In genomic region chr5:130120904-130121303, GRCm38 (mm10) we compare ENCODE assay signal across 10 mouse cellular contexts. TPM values are rescaled to one million over a fixed set of nuclear protein-coding genes. Genes with fewer than 3 reads are reported as not detected.
DNase-seq lines count a peak whose midpoint lies in the region; ATAC-seq and TF ChIP-seq lines count a peak whose summit lies in the region.
"Had no signal": no experiment of that assay in that cellular context is flagged by ENCODE, and none has a peak within 500 bp of the region (broad histone marks: within the 10 kb centered on the region; RNA-seq: fewer than 3 reads in every experiment).

No protein-coding gene starts in this region.

- no peak overlapping the region for H3K4me3 ChIP-seq in heart, embryonic 16.5 days (ENCODE audit: low read length)
- H3K4me3 ChIP-seq: heart, embryonic 13.5 days had no signal

- peak; percentile 15 for DNase-seq in kidney, adult 9 months
- DNase-seq in kidney, adult 11 months: no peak
- peak; percentile 40 for DNase-seq in brain, embryonic 14.5 days (ENCODE audit: low read depth)
- peak; percentile 59 for DNase-seq in lung, postnatal 10 days
- DNase-seq in urinary bladder, postnatal 14 days (ENCODE audit: low spot score): no peak
- no peak for DNase-seq in frontal cortex, postnatal 14 days (ENCODE audit: low spot score in 2 of 2)
- DNase-seq in right cerebral cortex, postnatal 25 days: no peak

- H3K9ac ChIP-seq in heart, embryonic 16.5 days (ENCODE audit: low read length): no peak overlapping the region
- H3K9ac ChIP-seq: heart, embryonic 13.5 days; liver, embryonic 14.5 days had no signal

- no peak overlapping the region for H3K4me2 ChIP-seq in heart, embryonic 16.5 days (ENCODE audit: low read depth, low read length)
- H3K4me2 ChIP-seq: heart, embryonic 13.5 days had no signal

- no peak overlapping the region for H3K27ac ChIP-seq in heart, embryonic 16.5 days (ENCODE audit: low read length)
- H3K27ac ChIP-seq: heart, embryonic 13.5 days; liver, embryonic 14.5 days had no signal

- no peaks in the 10 kb centered on the region for H3K27me3 ChIP-seq in heart, embryonic 16.5 days (ENCODE audit: control insufficient read depth, insufficient read depth, low read length)
- H3K27me3 ChIP-seq: heart, embryonic 13.5 days had no signal

- 63% methylated on average over 6 of the region's 6 CpGs for WGBS in heart, embryonic 16.5 days

- peak; percentile 67 for ATAC-seq in heart, embryonic 16.5 days (replicated peaks; ENCODE audit: extremely low read depth, insufficient read depth, low FRiP score)

- H3K4me1 ChIP-seq in heart, embryonic 16.5 days (ENCODE audit: control insufficient read depth, insufficient read depth, low read length): peaks cover 4% of the 10 kb centered on the region; the same call in 1 of the 2 replicates

- TF ChIP-seq POLR2A in brain, embryonic 14.5 days (IDR thresholded peaks at IDR 0.05; ENCODE audit: borderline replicate concordance, extremely low read depth, insufficient read depth, insufficient read length, poor library complexity, severe bottlenecking): no peak

- no peaks in the 10 kb centered on the region for H3K9me3 ChIP-seq in heart, embryonic 16.5 days (replicated peaks; ENCODE audit: control insufficient read depth, low read length)
- H3K9me3 ChIP-seq: heart, embryonic 13.5 days had no signal

- no peaks in the 10 kb centered on the region for H3K36me3 ChIP-seq in heart, embryonic 16.5 days (ENCODE audit: control insufficient read depth, insufficient read depth)

- TF ChIP-seq CTCF in brain, embryonic 14.5 days (IDR thresholded peaks at IDR 0.05; ENCODE audit: borderline replicate concordance, extremely low read depth, insufficient read depth, insufficient read length): no peak

RNA-seq across cellular contexts. Expression of gene Kctd7, which starts 23.8 kb away (rescaled TPM):
- polyA plus RNA-seq in brain, embryonic 14.5 days (2012; rRNA removed): 11.7 and 12.4 TPM in 2 replicates
- 5.5 and 5.6 TPM in 2 replicates for polyA plus RNA-seq in heart, embryonic 16.5 days (2015; fragmentation: Nextera tagmentation; extraction: Ambion mirVana)

RNA-seq across cellular contexts. Expression of gene Tpst1, which starts 47.8 kb away (rescaled TPM):
- 27.3 and 32.9 TPM in 2 replicates for polyA plus RNA-seq in brain, embryonic 14.5 days (2012; rRNA removed)
- 26.5 and 27.6 TPM in 2 replicates for polyA plus RNA-seq in heart, embryonic 16.5 days (2015; fragmentation: Nextera tagmentation; extraction: Ambion mirVana)

RNA-seq across cellular contexts. Expression of gene Rabgef1, which starts 50.7 kb away (rescaled TPM):
- 32.2 and 34.5 TPM in 2 replicates for polyA plus RNA-seq in brain, embryonic 14.5 days (2012; rRNA removed)
- 21.6 and 22.0 TPM in 2 replicates for polyA plus RNA-seq in heart, embryonic 16.5 days (2015; fragmentation: Nextera tagmentation; extraction: Ambion mirVana)

Comparison
In these comparisons a context has a peak if more than half of its experiments do, and no peak if none do; other contexts are left out.
1. DNase-seq: peak in kidney, adult 9 months (single experiment), brain, embryonic 14.5 days (single experiment) and lung, postnatal 10 days (single experiment); none in kidney, adult 11 months (single experiment), urinary bladder, postnatal 14 days (single experiment), frontal cortex, postnatal 14 days (0 of 2) and right cerebral cortex, postnatal 25 days (single experiment).